Mouse (Mus musculus) lung, postnatal 0 days (tissue): Measurements from ENCODE around the gene Gna14.

Source experiments
- CTCF ChIP-seq: IDR thresholded peaks from 2 replicates; pipeline ENCODE4 v1.5.1; 2016; ENCODE audit warnings: antibody characterized with exemption, mild to moderate bottlenecking
- EP300 ChIP-seq: IDR thresholded peaks from 2 replicates; pipeline ENCODE4 v1.6.1; 2016; ENCODE audit warnings: antibody characterized with exemption, mild to moderate bottlenecking, control low read depth

DNA sequence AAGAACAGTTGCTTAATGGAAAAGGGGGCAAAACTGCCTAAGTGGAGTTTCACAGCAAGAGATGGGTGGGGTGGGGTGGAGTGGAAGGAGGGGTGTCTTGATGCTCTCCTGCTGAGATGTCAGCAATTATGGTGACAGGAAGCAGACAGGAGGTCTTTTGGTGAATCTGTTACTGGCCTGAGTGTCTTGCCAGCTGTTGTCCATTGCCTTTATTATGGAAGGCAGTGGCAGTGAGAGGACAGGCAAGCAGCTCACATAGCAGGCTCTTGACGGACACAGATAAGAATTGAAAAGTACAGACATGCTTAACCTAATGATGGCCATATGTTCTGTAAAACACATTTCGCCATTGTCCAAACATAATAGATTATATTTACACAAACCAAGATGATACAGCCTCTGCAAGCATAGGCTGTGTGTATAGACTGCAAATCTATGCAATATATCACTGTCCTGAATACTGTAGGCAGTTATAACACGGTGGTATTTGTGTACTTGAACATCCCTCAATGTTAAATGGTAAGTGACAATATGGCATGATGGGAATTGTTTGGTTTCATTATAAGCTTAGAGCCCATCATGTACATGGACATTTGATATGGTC, 92.8 kb downstream of the Gna14 start:
- TF ChIP-seq CTCF (no peak), EP300 (no peak)
